Mouse (Mus musculus) bone marrow, adult 2 months (tissue): Measurements from ENCODE around the gene Olfr698.
"Not testable (repeated sequence)": the region's sequence is repeated elsewhere in the genome, so short reads cannot be mapped to it uniquely, and the experiment has no call there.

Experiments used
- CTCF ChIP-seq: fragments of 200-500 bp; IDR thresholded peaks from 2 replicates; pipeline ENCODE4 v1.5.1; 2011; ENCODE audit warnings: low read length, control low read depth; ENCODE audit not compliant: control insufficient read depth, insufficient read depth
- POLR2A ChIP-seq: fragments of 200-500 bp; IDR thresholded peaks from 2 replicates; pipeline ENCODE4 v1.6.1; 2011; ENCODE audit warnings: low read depth, mild to moderate bottlenecking, control low read depth, low read length, borderline replicate concordance; ENCODE audit not compliant: control insufficient read depth

DNA sequence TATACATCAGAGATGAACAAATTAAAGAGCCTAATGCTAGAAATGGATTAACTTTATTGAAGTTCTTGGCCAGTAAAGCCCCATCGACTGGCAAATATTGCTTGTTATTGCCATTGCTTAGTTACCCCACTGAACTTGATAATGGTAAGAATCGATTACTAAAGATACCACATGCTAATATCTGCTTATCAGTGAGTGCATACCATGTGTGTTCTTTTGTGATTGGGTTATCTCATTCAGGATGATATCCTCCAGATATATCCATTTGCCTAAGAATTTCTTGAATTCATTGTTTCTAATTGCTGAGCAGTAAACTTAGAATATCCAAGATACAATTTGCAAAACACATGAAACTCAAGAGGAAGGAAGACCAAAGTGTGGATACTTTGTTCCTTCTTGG is 29.5 kb downstream of the Olfr698 start:
- TF ChIP-seq CTCF, POLR2A: not testable (repeated sequence)
